Mouse (Mus musculus): ENCODE measurements around the gene Gramd1b. TPM values are rescaled to one million over a fixed set of nuclear protein-coding genes. Genes with fewer than 3 reads are reported as not detected.

The Gramd1b gene
- polyA plus RNA-seq, 1 experiment from 2014 or later: 8.5 TPM

- Histone ChIP-seq H3K9ac (ENCODE audit: low read depth, low read length) (no peak overlapping the region), H3K27me3 (ENCODE audit: control insufficient read depth, insufficient read depth, low read length) (no peaks in the 10 kb centered on the region), H3K4me3 (ENCODE audit: low read depth, low read length) (no peak overlapping the region), H3K4me2 (no peak overlapping the region), H3K36me3 (ENCODE audit: control insufficient read depth, insufficient read depth, low read length) (peaks cover 3% of the 10 kb centered on the region), H3K27ac (ENCODE audit: low read depth, low read length) (peak overlapping the region; percentile 64), H3K4me1 (ENCODE audit: control insufficient read depth, insufficient read depth, low read length) (peaks cover 14% of the 10 kb centered on the region), H3K9me3 (replicated peaks; ENCODE audit: control insufficient read depth, low read length) (no peaks in the 10 kb centered on the region)
- WGBS (ENCODE audit: insufficient replicate concordance): 48% methylated on average over 7 of the region's 7 CpGs
- no peak for ATAC-seq (replicated peaks; ENCODE audit: insufficient number of reproducible peaks, low FRiP score, low TSS enrichment)
Observed at GRCm38 (mm10) chr9:40437891-40438290, 93.3 kb downstream of the Gramd1b start.

GRCm38 (mm10) chr9:40433286-40433685 is 97.9 kb downstream of the Gramd1b start:
- Histone ChIP-seq H3K27ac (ENCODE audit: low read depth, low read length) (no peak overlapping the region), H3K4me1 (ENCODE audit: control insufficient read depth, insufficient read depth, low read length) (peaks cover 15% of the 10 kb centered on the region), H3K27me3 (ENCODE audit: control insufficient read depth, insufficient read depth, low read length) (no peaks in the 10 kb centered on the region), H3K9ac (ENCODE audit: low read depth, low read length) (no peak overlapping the region), H3K4me2 (no peak overlapping the region), H3K4me3 (ENCODE audit: low read depth, low read length) (no peak overlapping the region), H3K36me3 (ENCODE audit: control insufficient read depth, insufficient read depth, low read length) (peaks cover 3% of the 10 kb centered on the region), H3K9me3 (replicated peaks; ENCODE audit: control insufficient read depth, low read length) (no peaks in the 10 kb centered on the region)
- no peak for ATAC-seq (replicated peaks; ENCODE audit: insufficient number of reproducible peaks, low FRiP score, low TSS enrichment)
- WGBS (ENCODE audit: insufficient replicate concordance): 88% methylated on average over 5 of the region's 5 CpGs

- H3K4me2 ChIP-seq: no peak overlapping the region
- H3K4me1 ChIP-seq (ENCODE audit: control insufficient read depth, insufficient read depth, low read length): peaks cover 12% of the 10 kb centered on the region
- 63% methylated on average over 8 of the region's 8 CpGs for WGBS (ENCODE audit: insufficient replicate concordance)
- H3K9me3 ChIP-seq (replicated peaks; ENCODE audit: control insufficient read depth, low read length): no peaks in the 10 kb centered on the region
- no peak for ATAC-seq (replicated peaks; ENCODE audit: insufficient number of reproducible peaks, low FRiP score, low TSS enrichment)
- H3K27ac ChIP-seq (ENCODE audit: low read depth, low read length): no peak overlapping the region
- no peaks in the 10 kb centered on the region for H3K27me3 ChIP-seq (ENCODE audit: control insufficient read depth, insufficient read depth, low read length)
- no peak overlapping the region for H3K4me3 ChIP-seq (ENCODE audit: low read depth, low read length)
- H3K36me3 ChIP-seq (ENCODE audit: control insufficient read depth, insufficient read depth, low read length): peaks cover 3% of the 10 kb centered on the region
- no peak overlapping the region for H3K9ac ChIP-seq (ENCODE audit: low read depth, low read length)
Observed at GRCm38 (mm10) chr9:40430969-40431368, 100.2 kb downstream of the Gramd1b start.

GRCm38 (mm10) chr9:40427663-40428062 is 103.5 kb downstream of the Gramd1b start:
- Histone ChIP-seq H3K9ac (ENCODE audit: low read depth, low read length) (no peak overlapping the region), H3K27me3 (ENCODE audit: control insufficient read depth, insufficient read depth, low read length) (no peaks in the 10 kb centered on the region), H3K36me3 (ENCODE audit: control insufficient read depth, insufficient read depth, low read length) (no peaks in the 10 kb centered on the region), H3K4me2 (no peak overlapping the region), H3K27ac (ENCODE audit: low read depth, low read length) (no peak overlapping the region), H3K4me1 (ENCODE audit: control insufficient read depth, insufficient read depth, low read length) (peaks cover 12% of the 10 kb centered on the region), H3K9me3 (replicated peaks; ENCODE audit: control insufficient read depth, low read length) (no peaks in the 10 kb centered on the region), H3K4me3 (ENCODE audit: low read depth, low read length) (no peak overlapping the region)
- 67% methylated on average over 2 of the region's 2 CpGs for WGBS (ENCODE audit: insufficient replicate concordance)
- ATAC-seq (replicated peaks; ENCODE audit: insufficient number of reproducible peaks, low FRiP score, low TSS enrichment): no peak

GRCm38 (mm10) chr9:40426282-40426964 is 104.8 kb downstream of the Gramd1b start:
- ATAC-seq (replicated peaks; ENCODE audit: insufficient number of reproducible peaks, low FRiP score, low TSS enrichment): no peak
- Histone ChIP-seq H3K4me1 (ENCODE audit: control insufficient read depth, insufficient read depth, low read length) (peaks cover 12% of the 10 kb centered on the region), H3K27me3 (ENCODE audit: control insufficient read depth, insufficient read depth, low read length) (no peaks in the 10 kb centered on the region)

GRCm38 (mm10) chr9:40424874-40425273 is 106.3 kb downstream of the Gramd1b start:
- no peaks in the 10 kb centered on the region for H3K27me3 ChIP-seq (ENCODE audit: control insufficient read depth, insufficient read depth, low read length)
- no peak overlapping the region for H3K4me3 ChIP-seq (ENCODE audit: low read depth, low read length)
- H3K9ac ChIP-seq (ENCODE audit: low read depth, low read length): no peak overlapping the region
- no peaks in the 10 kb centered on the region for H3K9me3 ChIP-seq (replicated peaks; ENCODE audit: control insufficient read depth, low read length)
- no peak for ATAC-seq (replicated peaks; ENCODE audit: insufficient number of reproducible peaks, low FRiP score, low TSS enrichment)
- no peak overlapping the region for H3K27ac ChIP-seq (ENCODE audit: low read depth, low read length)
- H3K4me1 ChIP-seq (ENCODE audit: control insufficient read depth, insufficient read depth, low read length): peaks cover 18% of the 10 kb centered on the region
- no peaks in the 10 kb centered on the region for H3K36me3 ChIP-seq (ENCODE audit: control insufficient read depth, insufficient read depth, low read length)
- no peak overlapping the region for H3K4me2 ChIP-seq

More at GRCm38 (mm10) chr9:40426282-40426964, 104.8 kb downstream of the Gramd1b start:
- H3K9ac ChIP-seq (ENCODE audit: low read depth, low read length): no peak overlapping the region
- H3K36me3 ChIP-seq (ENCODE audit: control insufficient read depth, insufficient read depth, low read length): no peaks in the 10 kb centered on the region
- 79% methylated on average over 9 of the region's 9 CpGs for WGBS (ENCODE audit: insufficient replicate concordance)
- no peaks in the 10 kb centered on the region for H3K9me3 ChIP-seq (replicated peaks; ENCODE audit: control insufficient read depth, low read length)
- no peak overlapping the region for H3K4me3 ChIP-seq (ENCODE audit: low read depth, low read length)
- H3K4me2 ChIP-seq: no peak overlapping the region
- H3K27ac ChIP-seq (ENCODE audit: low read depth, low read length): no peak overlapping the region

GRCm38 (mm10) chr9:40423427-40423867 is 107.7 kb downstream of the Gramd1b start:
- no peak overlapping the region for H3K27ac ChIP-seq (ENCODE audit: low read depth, low read length)
- WGBS (ENCODE audit: insufficient replicate concordance): 76% methylated on average over 6 of the region's 6 CpGs

GRCm38 (mm10) chr9:40422368-40423057 is 108.7 kb downstream of the Gramd1b start:
- Histone ChIP-seq H3K27me3 (ENCODE audit: control insufficient read depth, insufficient read depth, low read length) (no peaks in the 10 kb centered on the region), H3K9me3 (replicated peaks; ENCODE audit: control insufficient read depth, low read length) (no peaks in the 10 kb centered on the region), H3K9ac (ENCODE audit: low read depth, low read length) (no peak overlapping the region), H3K4me2 (no peak overlapping the region), H3K27ac (ENCODE audit: low read depth, low read length) (no peak overlapping the region; the same call in 1 of the 2 replicates), H3K4me3 (ENCODE audit: low read depth, low read length) (no peak overlapping the region), H3K4me1 (ENCODE audit: control insufficient read depth, insufficient read depth, low read length) (peaks cover 9% of the 10 kb centered on the region), H3K36me3 (ENCODE audit: control insufficient read depth, insufficient read depth, low read length) (no peaks in the 10 kb centered on the region)
- ATAC-seq (replicated peaks; ENCODE audit: insufficient number of reproducible peaks, low FRiP score, low TSS enrichment): no peak
- WGBS (ENCODE audit: insufficient replicate concordance): 61% methylated on average over 11 of the region's 11 CpGs

More at GRCm38 (mm10) chr9:40423427-40423867, 107.7 kb downstream of the Gramd1b start:
- Histone ChIP-seq H3K27me3 (ENCODE audit: control insufficient read depth, insufficient read depth, low read length) (no peaks in the 10 kb centered on the region), H3K9ac (ENCODE audit: low read depth, low read length) (no peak overlapping the region), H3K36me3 (ENCODE audit: control insufficient read depth, insufficient read depth, low read length) (no peaks in the 10 kb centered on the region), H3K4me2 (no peak overlapping the region), H3K4me3 (ENCODE audit: low read depth, low read length) (no peak overlapping the region), H3K4me1 (ENCODE audit: control insufficient read depth, insufficient read depth, low read length) (peaks cover 10% of the 10 kb centered on the region), H3K9me3 (replicated peaks; ENCODE audit: control insufficient read depth, low read length) (no peaks in the 10 kb centered on the region)
- ATAC-seq (replicated peaks; ENCODE audit: insufficient number of reproducible peaks, low FRiP score, low TSS enrichment): no peak

All from heart, embryonic 11.5 days (tissue).